Mouse (Mus musculus): ENCODE data around the gene Slc16a4. TPM values are rescaled to one million over a fixed set of nuclear protein-coding genes. Genes with fewer than 3 reads are reported as not detected.

Slc16a4 gene
- polyA plus RNA-seq, 1 experiment from 2014 or later = 3.7 TPM

DNA sequence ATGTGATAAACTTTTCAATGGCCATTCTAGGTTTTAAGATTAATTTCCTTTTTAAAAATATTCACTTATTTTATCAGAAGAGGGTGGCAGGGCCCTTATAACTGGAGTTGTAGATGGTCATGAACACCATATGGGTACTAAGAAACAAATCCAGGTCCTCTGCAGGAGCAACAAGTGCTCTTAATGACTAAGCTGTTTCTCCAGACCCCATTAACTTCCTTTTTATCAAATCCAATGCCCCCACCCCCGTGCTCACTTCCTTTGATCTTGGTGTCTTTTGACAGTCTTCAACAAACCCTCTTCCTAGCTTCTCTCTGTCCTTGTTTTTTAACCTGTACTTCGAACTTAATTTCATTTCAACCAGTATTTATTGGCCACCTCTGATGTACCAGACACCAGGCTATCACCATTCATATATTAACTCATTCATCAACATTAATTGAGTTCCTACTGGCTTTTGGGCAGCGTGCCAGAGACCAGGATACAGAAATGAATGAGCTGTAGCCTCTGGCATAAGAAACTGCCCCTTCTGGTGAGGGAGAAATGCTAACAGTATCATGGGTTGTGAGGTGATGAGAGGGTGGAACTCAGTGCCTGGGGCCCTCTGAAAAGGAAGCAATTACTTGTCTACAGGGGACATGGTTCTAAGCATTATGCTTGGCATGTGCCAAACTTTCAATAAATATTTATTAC is 54.1 kb downstream of the Slc16a4 start:
- 65% methylated on average over 3 of the region's 3 CpGs for WGBS
- ATAC-seq (ENCODE audit: low FRiP score, low read depth) = no peak
- Histone ChIP-seq H3K4me3 (no peak overlapping the region), H3K4me1 (no peaks in the 10 kb centered on the region), H3K27ac (replicated peaks) (no peak overlapping the region), H3K36me3 (no peaks in the 10 kb centered on the region), H3K27me3 (no peaks in the 10 kb centered on the region), H3K4me2 (replicated peaks) (no peak overlapping the region), H3K9me3 (no peaks in the 10 kb centered on the region), H3K9ac (replicated peaks) (no peak overlapping the region)

- Histone ChIP-seq H3K27me3 (no peaks in the 10 kb centered on the region), H3K36me3 (no peaks in the 10 kb centered on the region)
- no peak for ATAC-seq (ENCODE audit: low FRiP score, low read depth)
These were observed 58.0 kb downstream of the Slc16a4 start for GRCm38 (mm10) chr3:107349006-107349405.

DNA sequence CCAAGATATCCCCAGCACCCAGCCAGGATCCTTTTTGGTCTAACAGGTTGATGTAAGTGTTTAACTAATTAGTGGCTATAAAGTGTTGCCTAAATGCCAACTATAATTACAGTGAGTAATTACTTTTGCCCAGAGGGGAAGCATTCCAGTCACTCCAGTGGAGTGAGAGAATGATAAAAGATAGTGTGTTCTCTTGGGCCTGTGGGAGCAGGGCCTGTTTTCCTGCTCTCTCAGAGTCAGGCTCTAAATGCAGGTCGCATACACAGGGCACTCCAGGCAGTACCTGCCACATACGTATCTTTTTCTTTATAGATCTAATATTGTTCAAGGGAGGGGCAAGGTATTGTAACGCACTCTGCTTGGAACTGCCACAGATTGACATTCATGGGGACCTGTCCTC is 60.7 kb downstream of the Slc16a4 start:
- Histone ChIP-seq H3K9ac (replicated peaks) (no peak overlapping the region), H3K4me2 (replicated peaks) (no peak overlapping the region), H3K4me3 (no peak overlapping the region), H3K27ac (replicated peaks) (no peak overlapping the region), H3K27me3 (peaks cover 3% of the 10 kb centered on the region; the same call in 1 of the 2 replicates), H3K4me1 (no peaks in the 10 kb centered on the region), H3K9me3 (no peaks in the 10 kb centered on the region), H3K36me3 (no peaks in the 10 kb centered on the region)
- WGBS = 80% methylated on average over 3 of the region's 3 CpGs
- no peak for ATAC-seq (ENCODE audit: low FRiP score, low read depth)

More at GRCm38 (mm10) chr3:107349006-107349405, 58.0 kb downstream of the Slc16a4 start:
- Histone ChIP-seq H3K9me3 (no peaks in the 10 kb centered on the region), H3K27ac (replicated peaks) (no peak overlapping the region), H3K9ac (replicated peaks) (no peak overlapping the region), H3K4me1 (no peaks in the 10 kb centered on the region), H3K4me2 (replicated peaks) (no peak overlapping the region), H3K4me3 (no peak overlapping the region)
- WGBS = 86% methylated on average over 3 of the region's 3 CpGs

DNA sequence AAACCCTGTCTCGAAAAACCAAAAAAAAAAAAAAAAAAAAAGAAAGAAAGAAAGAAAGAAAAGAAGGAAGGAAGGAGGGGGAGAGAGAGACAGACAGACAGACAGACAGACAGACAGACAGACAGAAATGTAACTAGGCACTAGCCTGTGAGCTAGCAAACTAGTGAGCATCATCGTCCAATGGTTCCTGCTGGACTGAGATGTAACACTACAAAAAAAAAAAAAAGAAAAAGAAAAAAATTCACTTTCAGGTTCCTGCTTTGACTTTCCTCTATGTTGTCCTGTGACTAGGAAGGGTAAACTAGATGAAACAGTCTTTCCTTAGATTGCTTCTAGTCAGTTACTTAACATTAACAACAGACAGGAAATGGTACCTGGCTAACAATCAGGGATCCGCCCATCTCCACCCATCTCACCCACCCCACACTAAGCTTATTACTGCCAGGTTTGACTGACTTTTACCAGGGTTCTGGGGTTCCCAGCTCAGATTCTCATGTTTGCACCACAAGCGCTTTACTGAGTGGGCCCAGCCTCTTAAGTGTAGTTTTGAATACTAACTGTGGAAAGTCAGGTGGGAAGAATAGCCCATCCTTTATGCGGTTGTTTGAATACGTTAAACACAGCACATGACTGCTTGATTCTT is 64.7 kb downstream of the Slc16a4 start:
- Histone ChIP-seq H3K36me3 (no peaks in the 10 kb centered on the region), H3K27me3 (peaks cover 14% of the 10 kb centered on the region; the same call in 1 of the 2 replicates), H3K4me1 (peaks cover 5% of the 10 kb centered on the region; the same call in 1 of the 2 replicates), H3K4me3 (no peak overlapping the region), H3K4me2 (replicated peaks) (no peak overlapping the region), H3K9me3 (no peaks in the 10 kb centered on the region), H3K27ac (replicated peaks) (no peak overlapping the region), H3K9ac (replicated peaks) (no peak overlapping the region)
- ATAC-seq (ENCODE audit: low FRiP score, low read depth) = no peak
- 88% methylated on average over 6 of the region's 6 CpGs for WGBS

DNA sequence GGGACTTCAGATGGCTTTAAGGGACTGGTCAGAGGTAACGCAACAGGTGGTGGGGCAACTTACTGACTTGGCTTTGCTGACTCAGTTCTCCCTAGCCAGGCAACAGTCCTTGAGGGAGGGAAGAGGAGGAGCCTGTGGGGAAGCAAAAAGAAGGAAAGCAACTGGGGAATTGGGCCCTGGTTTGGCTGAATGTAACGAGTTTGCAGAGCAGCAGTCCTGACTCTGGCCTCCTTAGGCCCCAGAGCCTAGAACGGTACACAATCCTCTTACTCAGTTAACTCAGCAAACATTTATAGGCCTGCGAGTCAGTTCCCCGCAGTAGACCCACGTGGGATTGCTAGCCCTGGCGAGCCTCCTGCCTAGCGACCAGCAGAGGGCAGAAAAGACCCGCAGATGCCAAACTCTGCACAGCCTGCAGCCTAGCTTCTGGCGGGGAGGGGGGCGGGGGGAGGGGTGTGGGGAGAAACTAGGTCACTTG is 66.0 kb downstream of the Slc16a4 start:
- Histone ChIP-seq H3K36me3 (no peaks in the 10 kb centered on the region), H3K9me3 (no peaks in the 10 kb centered on the region), H3K27me3 (peaks cover 14% of the 10 kb centered on the region; the same call in 1 of the 2 replicates), H3K9ac (replicated peaks) (no peak overlapping the region), H3K27ac (replicated peaks) (no peak overlapping the region), H3K4me3 (no peak overlapping the region), H3K4me2 (replicated peaks) (peak overlapping the region; percentile 28), H3K4me1 (peaks cover 5% of the 10 kb centered on the region; the same call in 1 of the 2 replicates)
- 1% methylated on average over 11 of the region's 11 CpGs for WGBS
- peak; percentile 90 for ATAC-seq (ENCODE audit: low FRiP score, low read depth)

- no peak overlapping the region for H3K9ac ChIP-seq (replicated peaks)
- peaks cover 5% of the 10 kb centered on the region; the same call in 1 of the 2 replicates for H3K4me1 ChIP-seq
- H3K27me3 ChIP-seq = peaks cover 14% of the 10 kb centered on the region; the same call in 1 of the 2 replicates
- 68% methylated on average over 3 of the region's 3 CpGs for WGBS
- H3K4me3 ChIP-seq = no peak overlapping the region
- no peak overlapping the region for H3K4me2 ChIP-seq (replicated peaks)
- peak; percentile 41; the same call in 1 of the 2 replicates for ATAC-seq (ENCODE audit: low FRiP score, low read depth)
- no peak overlapping the region for H3K27ac ChIP-seq (replicated peaks)
- no peaks in the 10 kb centered on the region for H3K36me3 ChIP-seq
- H3K9me3 ChIP-seq = no peaks in the 10 kb centered on the region
These were observed 66.7 kb downstream of the Slc16a4 start for GRCm38 (mm10) chr3:107357700-107358234.

- Histone ChIP-seq H3K4me1 (peaks cover 5% of the 10 kb centered on the region; the same call in 1 of the 2 replicates), H3K4me3 (no peak overlapping the region), H3K36me3 (no peaks in the 10 kb centered on the region), H3K9ac (replicated peaks) (no peak overlapping the region), H3K4me2 (replicated peaks) (no peak overlapping the region), H3K27ac (replicated peaks) (no peak overlapping the region), H3K27me3 (peaks cover 14% of the 10 kb centered on the region; the same call in 1 of the 2 replicates), H3K9me3 (no peaks in the 10 kb centered on the region)
- WGBS = 69% methylated on average over 4 of the region's 4 CpGs
- no peak for ATAC-seq (ENCODE audit: low FRiP score, low read depth)
These were observed 69.3 kb downstream of the Slc16a4 start for GRCm38 (mm10) chr3:107360341-107360740.

Other genes with a start within 250 kb of the Slc16a4 start
- gene Kcna2, start 190.1 kb upstream of the Slc16a4 start, polyA plus RNA-seq (2016; fragmentation: Nextera tagmentation; extraction: Ambion mirVana) = 0.46 and 0.67 TPM in 2 replicates
- not detected in 2 replicates for gene Kcna10, start 108.2 kb upstream of the Slc16a4 start, polyA plus RNA-seq (2016; fragmentation: Nextera tagmentation; extraction: Ambion mirVana)
- gene Cym, start 69.5 kb upstream of the Slc16a4 start, polyA plus RNA-seq (2016; fragmentation: Nextera tagmentation; extraction: Ambion mirVana) = not detected in 2 replicates
- gene A630076J17Rik, start 60.6 kb upstream of the Slc16a4 start, polyA plus RNA-seq (2016; fragmentation: Nextera tagmentation; extraction: Ambion mirVana) = not detected in 2 replicates
- not detected in 2 replicates for gene Prok1, start 51.5 kb upstream of the Slc16a4 start, polyA plus RNA-seq (2016; fragmentation: Nextera tagmentation; extraction: Ambion mirVana)
- gene Lamtor5, start 12.4 kb upstream of the Slc16a4 start, polyA plus RNA-seq (2016; fragmentation: Nextera tagmentation; extraction: Ambion mirVana) = 160 and 167 TPM in 2 replicates
- gene Rbm15, start 42.4 kb downstream of the Slc16a4 start, polyA plus RNA-seq (2016; fragmentation: Nextera tagmentation; extraction: Ambion mirVana) = 15.7 and 17.5 TPM in 2 replicates
- 0.47 and 0.51 TPM in 2 replicates for gene Kcnc4, start 168.3 kb downstream of the Slc16a4 start, polyA plus RNA-seq (2016; fragmentation: Nextera tagmentation; extraction: Ambion mirVana)
- 4.2 and 4.5 TPM in 2 replicates for gene Slc6a17, start 226.8 kb downstream of the Slc16a4 start, polyA plus RNA-seq (2016; fragmentation: Nextera tagmentation; extraction: Ambion mirVana)

Measured in midbrain, embryonic 12.5 days (tissue).